Mouse (Mus musculus) embryonic fibroblast, embryonic 13.5 days (primary cell): ENCODE data around the gene Stag1.

ENCODE experiments used
- CTCF ChIP-seq: IDR thresholded peaks from 2 replicates; pipeline ENCODE4 v1.5.1; 2011; ENCODE audit warnings: mild to moderate bottlenecking, control low read depth, low read length, moderate library complexity, borderline replicate concordance; ENCODE audit not compliant: insufficient read depth
- POLR2A ChIP-seq: IDR thresholded peaks from 2 replicates; pipeline ENCODE4 v1.6.1; 2011; ENCODE audit warnings: low read depth, mild to moderate bottlenecking, control low read depth, low read length, moderate library complexity

- no peak for TF ChIP-seq POLR2A
- no peak for TF ChIP-seq CTCF
Measured at GRCm38 (mm10) chr9:100570626-100571233, 26.9 kb upstream of the Stag1 start, which contains the start of gene Slc35g2.
